Mouse (Mus musculus): ENCODE measurements around the gene Parp11.
"Not testable (repeated sequence)": the region's sequence is repeated elsewhere in the genome, so short reads cannot be mapped to it uniquely, and the experiment has no call there.

The Parp11 gene

DNA sequence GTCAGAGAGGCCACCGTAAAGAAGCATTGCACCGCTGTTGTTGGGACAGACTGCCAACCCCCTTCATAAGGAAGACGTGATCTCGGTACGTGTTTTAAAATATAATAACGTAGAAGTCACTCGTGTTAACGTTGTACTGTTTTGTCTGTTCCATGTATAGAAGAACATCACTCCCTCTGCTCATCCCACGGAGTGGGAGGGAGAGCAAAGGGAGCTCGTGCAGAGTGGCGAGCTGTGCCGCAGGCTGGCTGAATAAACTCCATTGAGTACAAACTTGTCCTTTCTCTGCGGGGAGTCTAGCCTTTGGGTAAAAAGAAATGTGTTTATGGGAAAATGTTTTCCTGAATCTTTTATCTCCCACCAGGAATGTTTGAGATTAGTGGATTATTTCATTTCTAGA is 47.1 kb downstream of the Parp11 start:
- in situ Hi-C loops (cut with MboI, MseI) = no loop called here

DNA sequence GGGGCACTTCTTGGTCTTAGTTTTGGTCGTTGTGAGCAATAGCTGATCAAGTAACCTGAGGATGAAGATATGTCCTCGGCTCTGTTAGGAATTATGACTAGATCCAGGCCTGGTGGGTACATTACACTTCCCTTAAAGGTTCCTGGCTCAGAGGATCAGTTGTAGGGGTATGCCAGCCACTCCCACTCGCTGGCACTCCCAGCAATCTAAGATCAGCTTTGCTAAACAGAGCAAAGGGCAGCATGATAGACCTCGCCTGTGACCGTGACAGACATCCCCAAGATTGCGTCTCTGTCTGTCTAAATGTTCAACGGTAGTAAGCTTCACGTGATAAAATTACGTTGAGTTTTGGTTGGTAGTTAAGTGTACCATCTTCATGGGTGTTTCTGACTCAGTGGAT is 47.7 kb downstream of the Parp11 start:
- in situ Hi-C loops (cut with MboI, MseI) = no loop called here

- in situ Hi-C loops (cut with MboI, MseI) = no loop called here
Measured at GRCm38 (mm10) chr6:127495251-127495650, 48.6 kb downstream of the Parp11 start.

- in situ Hi-C loops (cut with MboI, MseI) = no loop called here
Measured at GRCm38 (mm10) chr6:127495876-127496275, 49.2 kb downstream of the Parp11 start.

DNA sequence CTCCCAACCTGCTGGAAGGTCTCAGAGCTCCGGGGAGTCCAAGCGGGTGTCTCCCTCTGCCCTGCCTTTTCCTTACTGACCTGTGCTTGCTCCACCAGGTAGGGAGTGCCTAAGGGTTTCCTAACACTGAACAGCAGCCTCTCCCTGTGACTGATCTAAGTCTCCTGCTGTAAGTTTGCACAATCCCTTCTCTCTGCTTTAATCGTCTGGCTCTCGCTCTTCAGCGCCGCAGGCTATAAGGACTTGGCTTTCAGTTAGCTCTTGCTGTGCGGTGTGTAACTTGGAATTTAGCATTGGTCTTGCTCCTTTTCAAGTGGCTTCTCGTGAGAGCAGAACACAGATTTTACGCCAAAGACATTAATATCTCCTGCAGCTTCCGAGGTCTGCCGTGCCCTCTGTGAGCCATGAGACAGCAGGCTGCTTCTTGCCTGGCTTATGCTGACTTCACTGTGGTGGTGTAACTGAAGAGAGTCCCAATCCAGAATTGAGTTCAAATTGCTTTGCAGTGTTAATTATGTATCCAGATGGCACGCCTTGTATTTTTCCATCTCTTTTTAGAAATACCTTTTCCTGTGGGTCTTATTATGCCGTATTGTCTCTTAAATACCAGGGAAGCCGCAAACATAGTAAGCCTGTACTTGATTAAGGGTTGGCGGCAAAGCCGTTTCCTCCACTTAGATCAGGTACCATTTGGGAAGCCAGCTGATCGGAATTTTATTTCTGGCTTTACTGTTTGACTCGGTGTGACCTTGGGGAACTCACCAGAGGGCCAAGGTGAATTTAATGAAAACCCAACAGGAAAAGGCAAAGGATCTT is 50.4 kb downstream of the Parp11 start:
- in situ Hi-C loops (cut with MboI, MseI) = no loop called here

DNA sequence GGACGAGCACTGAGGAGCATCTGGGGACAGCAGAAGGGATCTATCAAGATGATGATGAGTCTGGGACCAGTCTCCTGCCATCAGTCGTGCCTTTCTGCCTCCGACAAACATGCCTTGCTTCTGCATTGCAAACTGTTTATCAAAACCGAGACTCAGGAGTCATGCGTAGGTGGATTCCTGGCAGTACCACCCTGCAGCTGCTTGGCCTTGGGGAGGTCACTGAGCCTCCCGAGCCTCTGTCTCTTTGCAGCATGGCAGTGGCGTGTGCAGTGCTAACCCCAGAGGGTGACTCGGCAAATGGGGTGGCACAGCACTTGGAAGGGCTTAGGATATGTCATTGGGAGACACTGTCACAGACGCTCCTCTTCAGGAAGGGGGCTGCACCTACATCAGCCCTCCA is 53.5 kb downstream of the Parp11 start:
- in situ Hi-C loops (cut with MboI, MseI) = no loop called here

GRCm38 (mm10) chr6:127500806-127501205 is 54.2 kb downstream of the Parp11 start:
- in situ Hi-C loops (cut with MboI, MseI) = no loop called here

DNA sequence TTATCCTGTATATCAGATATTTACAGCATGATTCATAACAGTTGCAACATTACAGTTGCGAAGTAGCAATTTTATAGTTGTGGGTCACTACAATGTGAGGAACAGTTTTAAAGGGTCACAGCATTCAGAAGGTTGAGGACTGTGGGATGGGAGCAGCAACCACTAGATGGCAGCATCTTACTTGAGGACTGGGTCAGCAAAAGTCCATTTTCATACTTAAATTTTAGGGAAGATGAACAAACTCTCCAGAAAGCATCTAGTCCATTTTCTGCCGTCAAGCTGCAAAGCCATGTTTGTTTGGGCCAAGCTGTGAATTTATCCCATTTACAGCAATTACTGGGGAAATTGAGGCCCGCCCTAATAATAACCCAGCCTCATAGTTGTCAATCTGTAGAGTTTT is 55.9 kb downstream of the Parp11 start:
- in situ Hi-C loops (cut with MboI, MseI) = no loop called here

- in situ Hi-C loops (cut with MboI, MseI) = not testable (repeated sequence)
Measured at GRCm38 (mm10) chr6:127513776-127514175, 67.1 kb downstream of the Parp11 start.

GRCm38 (mm10) chr6:127521176-127521575 is 74.5 kb downstream of the Parp11 start:
- in situ Hi-C loops (cut with MboI, MseI) = loop anchor here (10.0 kb wide), 1 partner anchor 424 kb away; no protein-coding TSS in a partner anchor

- in situ Hi-C loops (cut with MboI, MseI) = loop anchor here (10.0 kb wide), 1 partner anchor 422 kb away; no protein-coding TSS in a partner anchor
Measured at GRCm38 (mm10) chr6:127522326-127522725, 75.7 kb downstream of the Parp11 start.

DNA sequence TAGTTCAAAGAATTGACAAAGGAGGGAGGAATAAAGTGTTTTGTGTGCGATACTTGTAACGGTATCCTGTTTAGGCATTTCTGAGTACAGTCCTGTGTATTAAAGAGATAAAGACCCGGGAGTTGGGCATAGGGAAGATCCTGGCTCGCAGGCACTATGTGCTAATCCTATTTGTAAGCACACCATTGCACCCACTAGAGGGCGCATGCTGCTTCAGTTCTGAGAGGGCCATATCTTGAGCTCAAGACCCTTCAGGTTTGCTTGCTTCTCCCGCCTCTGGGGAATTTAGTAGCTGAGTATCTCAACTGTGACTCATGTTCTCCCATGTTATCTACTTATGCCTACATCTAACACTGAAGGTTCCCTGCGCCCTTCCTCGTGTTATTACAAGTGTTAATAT is 77.8 kb downstream of the Parp11 start:
- in situ Hi-C loops (cut with MboI, MseI) = loop anchor here (10.0 kb wide), 1 partner anchor 420 kb away; no protein-coding TSS in a partner anchor

DNA sequence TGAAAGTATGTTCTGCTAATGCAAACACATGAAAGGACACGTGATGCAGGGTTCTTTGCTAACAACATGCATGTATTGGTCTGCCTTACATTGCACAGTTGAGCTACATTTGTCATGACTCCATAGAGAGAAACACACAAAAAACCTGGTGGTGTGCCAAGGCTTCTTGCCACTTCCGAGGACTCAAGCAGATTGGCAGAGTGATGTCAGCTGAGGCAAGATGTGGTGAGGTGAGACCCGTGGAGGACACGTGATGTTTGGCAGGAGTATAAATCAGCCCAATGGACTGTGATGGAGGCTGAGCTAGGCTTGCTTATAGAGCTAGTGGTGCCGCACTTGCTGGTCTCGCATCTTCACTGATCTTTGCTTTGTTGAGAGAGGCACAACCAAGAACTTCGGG is 82.0 kb downstream of the Parp11 start:
- in situ Hi-C loops (cut with MboI, MseI) = loop anchor here (10.0 kb wide), 1 partner anchor 416 kb away; no protein-coding TSS in a partner anchor

GRCm38 (mm10) chr6:127529451-127529850 is 82.8 kb downstream of the Parp11 start:
- in situ Hi-C loops (cut with MboI, MseI) = loop anchor here (10.0 kb wide), 1 partner anchor 415 kb away; no protein-coding TSS in a partner anchor

- in situ Hi-C loops (cut with MboI, MseI) = no loop called here
Measured at GRCm38 (mm10) chr6:127530206-127530605, 83.6 kb downstream of the Parp11 start.

DNA sequence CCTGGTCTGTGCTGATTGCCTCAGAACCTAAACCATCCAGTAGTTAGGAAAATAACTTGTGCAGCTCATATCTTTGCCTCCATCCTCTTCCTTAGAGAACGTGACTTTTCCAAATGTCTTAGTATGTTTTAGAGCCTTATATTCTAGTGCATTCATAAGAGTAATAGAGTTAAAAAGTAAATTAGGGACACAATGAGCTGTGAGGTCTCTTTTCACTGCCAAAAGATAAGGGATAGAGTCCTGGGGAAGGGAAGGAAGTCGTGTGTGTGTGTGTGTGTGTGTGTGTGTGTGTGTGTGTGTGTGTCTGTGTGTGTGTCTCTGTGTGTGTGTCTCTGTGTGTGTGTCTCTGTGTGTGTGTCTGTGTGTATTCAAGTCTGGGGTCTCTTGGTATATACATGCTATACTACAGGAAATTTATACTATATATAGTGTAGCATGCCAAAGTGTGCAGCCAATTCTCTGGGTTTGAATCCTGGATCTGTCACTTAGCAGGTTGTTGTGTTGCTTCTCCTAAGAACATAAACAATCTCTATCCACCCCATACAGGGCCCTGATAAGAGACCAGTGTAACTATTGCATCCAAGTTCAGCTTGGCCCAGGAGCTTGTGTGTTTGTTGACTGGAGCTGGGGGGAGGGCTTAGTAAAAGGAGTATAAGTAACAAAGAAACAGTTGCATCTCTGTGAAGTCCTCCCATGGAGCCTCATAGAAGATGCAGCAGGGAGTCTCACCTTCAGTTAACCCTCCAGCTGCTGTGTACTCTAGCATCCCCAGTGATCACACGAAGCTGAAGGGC is 85.0 kb downstream of the Parp11 start:
- in situ Hi-C loops (cut with MboI, MseI) = no loop called here

DNA sequence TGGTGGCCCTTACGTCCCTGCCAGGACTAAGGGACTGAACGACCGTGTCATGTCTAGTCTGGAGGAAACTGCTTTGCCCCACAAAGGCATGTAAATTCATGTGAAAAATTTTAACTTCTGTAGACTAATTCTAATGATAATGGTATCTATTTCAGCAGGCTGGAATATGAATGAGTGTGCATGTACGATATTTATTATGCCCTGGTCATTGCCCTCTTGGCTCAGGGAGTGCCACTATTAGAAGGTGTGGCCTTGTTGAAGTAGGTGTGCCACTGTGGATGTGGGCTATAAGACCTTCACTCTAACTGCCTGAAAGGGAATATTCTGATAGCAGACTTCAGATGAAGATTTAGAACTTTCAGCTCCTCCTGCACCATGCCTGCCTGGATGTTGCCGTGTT is 85.7 kb downstream of the Parp11 start:
- in situ Hi-C loops (cut with MboI, MseI) = no loop called here

DNA sequence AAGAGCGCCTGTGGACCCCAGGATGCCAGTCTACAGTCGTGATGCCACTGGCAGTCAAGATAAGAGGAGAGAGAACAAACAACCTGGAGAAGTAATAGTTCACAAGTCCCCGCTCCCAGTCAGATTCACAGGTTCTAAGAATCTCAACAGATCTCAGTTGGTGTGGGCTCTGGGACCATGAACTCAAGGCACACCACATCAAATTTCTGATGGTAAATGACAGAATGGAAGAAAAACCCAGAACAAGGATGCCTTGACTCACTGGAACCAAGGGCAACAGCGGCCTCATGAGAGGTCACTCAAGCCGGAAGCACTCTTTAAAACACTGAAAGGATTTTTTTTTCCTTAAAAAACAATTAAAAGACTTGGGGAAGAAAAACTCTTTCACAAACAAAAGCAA is 87.1 kb downstream of the Parp11 start:
- in situ Hi-C loops (cut with MboI, MseI) = no loop called here

- in situ Hi-C loops (cut with MboI, MseI) = no loop called here
Measured at GRCm38 (mm10) chr6:127537035-127537434, 90.4 kb downstream of the Parp11 start.

- in situ Hi-C loops (cut with MboI, MseI) = no loop called here
Measured at GRCm38 (mm10) chr6:127538118-127538517, 91.5 kb downstream of the Parp11 start.

GRCm38 (mm10) chr6:127539226-127539625 is 92.6 kb downstream of the Parp11 start:
- in situ Hi-C loops (cut with MboI, MseI) = no loop called here

DNA sequence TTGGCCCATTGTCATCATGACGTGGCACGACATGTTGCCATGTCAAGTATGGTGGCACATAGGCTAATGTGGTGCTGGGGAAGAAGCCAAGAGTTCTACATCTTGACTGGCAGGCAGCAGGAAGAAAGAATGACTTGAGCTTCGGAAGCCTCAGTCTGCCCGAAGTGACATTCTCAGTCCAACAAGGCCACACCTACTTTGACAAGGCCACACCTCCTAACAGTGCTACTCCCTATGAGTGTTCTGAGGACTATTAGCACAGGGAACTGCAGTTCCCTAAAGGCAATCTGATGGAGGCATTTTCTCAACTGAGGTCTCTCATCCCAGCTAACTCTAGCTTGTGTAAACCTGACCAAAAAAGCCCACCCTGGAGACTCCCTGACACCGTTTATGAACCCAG is 93.0 kb downstream of the Parp11 start:
- in situ Hi-C loops (cut with MboI, MseI) = loop anchor here (5.0 kb wide), 1 partner anchor 53 kb away; no protein-coding TSS in a partner anchor

Data from T-helper 1 cell (primary cell).